Mouse (Mus musculus) liver, postnatal 0 days (tissue): ENCODE data around the gene Hfe. TPM values are rescaled to one million over a fixed set of nuclear protein-coding genes. Genes with fewer than 3 reads are reported as not detected.
A peak's percentile ranks its signal among the peaks of the same experiment; 100 is the strongest.

ENCODE experiments used
- ATAC-seq: fragments of 200-750 bp; cut with Nextera tagmentation; 2 replicates; pipeline ENCODE4 v1.8.0; 2017; ENCODE audit warnings: mild to moderate bottlenecking, moderate library complexity
- DNase-seq: peaks from one replicate; pipeline ENCODE4 v3.0.0-alpha.2; 2016
- H3K27ac ChIP-seq: fragments of 300-500 bp; sonication (generic); 2 replicates; pipeline ENCODE4 v1.5.1; 2014; ENCODE audit warnings: antibody characterized with exemption, moderate library complexity, mild to moderate bottlenecking, low read depth
- H3K27me3 ChIP-seq: fragments of 300-500 bp; sonication (generic); 2 replicates; pipeline ENCODE4 v1.6.1; 2014; ENCODE audit warnings: low read length, control low read depth, mixed read lengths; ENCODE audit not compliant: insufficient read depth
- H3K36me3 ChIP-seq: fragments of 300-500 bp; sonication (generic); replicated peaks from 2 replicates; pipeline ENCODE4 v1.6.1; 2014; ENCODE audit warnings: mild to moderate bottlenecking, control low read depth, low read length, moderate library complexity, mixed read lengths; ENCODE audit not compliant: insufficient read depth
- H3K4me1 ChIP-seq: fragments of 300-500 bp; sonication (generic); 2 replicates; pipeline ENCODE4 v1.6.1; 2014; ENCODE audit warnings: antibody characterized with exemption, mild to moderate bottlenecking, control low read depth; ENCODE audit not compliant: insufficient read depth
- H3K4me2 ChIP-seq: fragments of 300-500 bp; sonication (generic); 2 replicates; pipeline ENCODE4 v1.6.1; 2014; ENCODE audit warnings: low read depth, mild to moderate bottlenecking, low read length, moderate library complexity, mixed read lengths
- H3K4me3 ChIP-seq: fragments of 300-500 bp; sonication (generic); 2 replicates; pipeline ENCODE4 v1.5.1; 2014; ENCODE audit warnings: low read depth, low read length
- H3K9ac ChIP-seq: fragments of 300-500 bp; sonication (generic); replicated peaks from 2 replicates; pipeline ENCODE4 v1.6.1; 2014; ENCODE audit warnings: mild to moderate bottlenecking, moderate library complexity
- H3K9me3 ChIP-seq: fragments of 300-500 bp; sonication (generic); 2 replicates; pipeline ENCODE4 v1.6.1; 2016; ENCODE audit warnings: mild to moderate bottlenecking, control low read depth, low read length, mixed read lengths
- CTCF ChIP-seq: sonication (generic); IDR thresholded peaks from 2 replicates; pipeline ENCODE4 v1.5.1; 2016; ENCODE audit warnings: antibody characterized with exemption, low read depth
- EP300 ChIP-seq: IDR thresholded peaks from 2 replicates; pipeline ENCODE4 v1.6.1; 2016; ENCODE audit warnings: antibody characterized with exemption, low read depth, mild to moderate bottlenecking
- WGBS: fragments of 180-500 bp; shearing (Covaris S2); extraction: QIAGEN DNeasy Blood & Tissue Kit; methylation state at CpG from one replicate; pipeline ENCODE4 v1.1.7; 2014; ENCODE audit not compliant: insufficient replicate concordance; 5-methylcytosine and 5-hydroxymethylcytosine counted together
- polyA plus RNA-seq: library from polyadenylated mRNA; unstranded; fragments of >200 nt; fragmentation: Nextera tagmentation; extraction: Ambion mirVana; gene quantifications from 2 replicates; pipeline ENCODE4 v1.2.1, GENCODE M21; 2015

The Hfe gene
- polyA plus RNA-seq, 1 experiment from 2014 or later = 24.0 TPM

- under 1% methylated on average over 21 of the region's 22 CpGs for WGBS
- Histone ChIP-seq H3K9ac (peak within 1 kb of the TSS; percentile 85), H3K27ac (peak within 1 kb of the TSS; percentile 98), H3K9me3 (no peaks in the 10 kb centered on the region), H3K4me2 (peak within 1 kb of the TSS; percentile 73), H3K27me3 (no peaks in the 10 kb centered on the region), H3K36me3 (peaks cover 3% of the 10 kb centered on the region; the same call in 1 of the 2 replicates), H3K4me1 (peaks cover 12% of the 10 kb centered on the region), H3K4me3 (peak within 1 kb of the TSS; percentile 54)
- peak; percentile 34 for TF ChIP-seq CTCF
- TF ChIP-seq EP300 = peak; percentile 96
- ATAC-seq (peak; percentile 90), DNase-seq (peak; percentile 98)
Observed at GRCm38 (mm10) chr13:23698300-23698693, 12.4 kb downstream of the Hfe start, which contains the start of gene Hist1h4c. Gene Hist1h4c, minus strand, starts transcription at chr13:23698454.

- peaks cover 3% of the 10 kb centered on the region; the same call in 1 of the 2 replicates for H3K36me3 ChIP-seq
- no peaks in the 10 kb centered on the region for H3K9me3 ChIP-seq
- H3K27me3 ChIP-seq = no peaks in the 10 kb centered on the region
- peak; percentile 91 for TF ChIP-seq CTCF
- TF ChIP-seq EP300 = peak; percentile 20; the same call in 1 of the 2 replicates
- H3K27ac ChIP-seq = peak overlapping the region; percentile 98
- H3K4me2 ChIP-seq = peak overlapping the region; percentile 73
- peak overlapping the region; percentile 54 for H3K4me3 ChIP-seq
- WGBS = under 1% methylated on average over 21 of the region's 32 CpGs
- DNase-seq = peak; percentile 80
- peaks cover 12% of the 10 kb centered on the region for H3K4me1 ChIP-seq
- H3K9ac ChIP-seq = peak overlapping the region; percentile 85
- peak; percentile 33 for ATAC-seq
Observed at GRCm38 (mm10) chr13:23697491-23698299, 13.0 kb downstream of the Hfe start.

- Histone ChIP-seq H3K27ac (peak overlapping the region; percentile 98), H3K4me2 (peak overlapping the region; percentile 61)
Observed at GRCm38 (mm10) chr13:23696061-23696474, 14.6 kb downstream of the Hfe start.

GRCm38 (mm10) chr13:23695514-23695913 is 15.1 kb downstream of the Hfe start, which contains the start of gene Hist1h1t:
Gene Hist1h1t, plus strand, starts transcription at chr13:23695814.
- TF ChIP-seq EP300 = no peak
- TF ChIP-seq CTCF = no peak
- Histone ChIP-seq H3K9me3 (no peaks in the 10 kb centered on the region), H3K4me3 (0 out of 2 replicates have a peak within 1 kb of the TSS, but pooled peaks have one; percentile 4), H3K9ac (peak within 1 kb of the TSS; percentile 44), H3K36me3 (peaks cover 11% of the 10 kb centered on the region; the same call in 1 of the 2 replicates), H3K4me2 (peak within 1 kb of the TSS; percentile 61), H3K4me1 (peaks cover 12% of the 10 kb centered on the region), H3K27ac (peak within 1 kb of the TSS; percentile 98), H3K27me3 (no peaks in the 10 kb centered on the region)
- ATAC-seq = no peak
- DNase-seq = peak; percentile 20
- 57% methylated on average over 13 of the region's 13 CpGs for WGBS

More at GRCm38 (mm10) chr13:23696061-23696474, 14.6 kb downstream of the Hfe start:
- peaks cover 8% of the 10 kb centered on the region; the same call in 1 of the 2 replicates for H3K36me3 ChIP-seq
- H3K27me3 ChIP-seq = no peaks in the 10 kb centered on the region
- H3K9ac ChIP-seq = peak overlapping the region; percentile 44
- 0 out of 2 replicates have a peak overlapping the region, but pooled peaks have one; percentile 4 for H3K4me3 ChIP-seq
- 42% methylated on average over 15 of the region's 15 CpGs for WGBS
- H3K9me3 ChIP-seq = no peaks in the 10 kb centered on the region
- DNase-seq (peak; percentile 52), ATAC-seq (no peak)
- H3K4me1 ChIP-seq = peaks cover 12% of the 10 kb centered on the region
- TF ChIP-seq CTCF (no peak), EP300 (no peak)

- no peak overlapping the region for H3K4me2 ChIP-seq
- no peak for ATAC-seq
- H3K4me1 ChIP-seq = peaks cover 12% of the 10 kb centered on the region
- H3K9me3 ChIP-seq = no peaks in the 10 kb centered on the region
- no peaks in the 10 kb centered on the region for H3K27me3 ChIP-seq
- no peak overlapping the region for H3K9ac ChIP-seq
- no peak for DNase-seq
- TF ChIP-seq EP300 (no peak), CTCF (no peak)
- H3K4me3 ChIP-seq = no peak overlapping the region
- H3K36me3 ChIP-seq = peaks cover 11% of the 10 kb centered on the region; the same call in 1 of the 2 replicates
- 87% methylated on average over 9 of the region's 9 CpGs for WGBS
- 0 out of 2 replicates have a peak overlapping the region, but pooled peaks have one; percentile 7 for H3K27ac ChIP-seq
Observed at GRCm38 (mm10) chr13:23694956-23695355, 15.7 kb downstream of the Hfe start.

GRCm38 (mm10) chr13:23693856-23694440 is 16.7 kb downstream of the Hfe start:
- H3K27ac ChIP-seq = no peak overlapping the region
- peaks cover 11% of the 10 kb centered on the region; the same call in 1 of the 2 replicates for H3K36me3 ChIP-seq
- no peak overlapping the region for H3K4me2 ChIP-seq
- TF ChIP-seq EP300 (no peak), CTCF (no peak)
- DNase-seq = peak; percentile 3
- H3K27me3 ChIP-seq = no peaks in the 10 kb centered on the region
- H3K4me1 ChIP-seq = peaks cover 19% of the 10 kb centered on the region
- no peak for ATAC-seq
- H3K9me3 ChIP-seq = no peaks in the 10 kb centered on the region
- no peak overlapping the region for H3K4me3 ChIP-seq
- WGBS = 79% methylated on average over 6 of the region's 6 CpGs
- H3K9ac ChIP-seq = no peak overlapping the region
